Mouse (Mus musculus) spleen, adult 2 months (tissue): ENCODE measurements around the gene Kif1c.

Experiments used
- CTCF ChIP-seq: fragments of 200-500 bp; IDR thresholded peaks from 2 replicates; pipeline ENCODE4 v1.5.1; 2011; ENCODE audit warnings: mild to moderate bottlenecking, inconsistent platforms; ENCODE audit not compliant: insufficient read depth, insufficient read length, insufficient replicate concordance; ENCODE audit errors: extremely low read depth
- POLR2A ChIP-seq: fragments of 200-500 bp; IDR thresholded peaks from 2 replicates; pipeline ENCODE4 v1.6.1; 2011; ENCODE audit warnings: low read depth, low read length, inconsistent platforms

DNA sequence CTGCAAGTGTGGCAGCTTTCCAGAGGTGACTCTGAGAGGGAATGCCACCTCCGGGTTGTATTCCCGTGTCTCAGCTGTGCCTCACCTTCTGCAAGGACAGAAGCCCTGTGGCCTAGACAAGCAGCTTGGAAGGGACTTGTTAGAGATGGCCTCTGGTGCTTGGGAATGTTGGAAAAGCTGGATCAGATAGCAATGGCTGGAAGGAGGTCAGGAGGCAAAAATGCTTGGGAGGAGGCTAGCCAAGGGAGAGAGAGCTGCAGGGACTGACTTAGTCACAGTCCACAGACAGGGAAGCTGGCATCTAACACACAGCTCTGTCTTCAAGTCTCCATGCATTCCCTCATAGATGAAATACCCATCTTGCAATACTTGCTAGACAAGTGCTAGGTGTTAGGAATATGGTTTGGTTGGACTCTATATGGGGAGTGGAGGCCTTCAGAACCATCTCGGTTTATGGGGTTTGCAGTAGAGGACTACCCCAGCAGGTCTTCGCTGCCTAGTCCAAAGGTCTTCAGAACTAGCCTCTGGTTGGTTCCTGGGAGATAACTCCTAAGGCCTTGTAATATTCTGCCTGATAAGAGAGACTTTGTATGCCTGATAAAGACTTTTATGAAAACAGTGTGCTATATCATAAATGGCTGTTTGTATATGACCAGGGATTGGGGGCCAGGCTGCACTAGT lies 52.1 kb downstream of the Kif1c start:
- no peak for TF ChIP-seq CTCF
- TF ChIP-seq POLR2A, result no peak
